Mouse (Mus musculus): Measurements from ENCODE around the gene Crocc2.

GRCm38 (mm10) chr1:93245936-93246335 is 77.4 kb downstream of the Crocc2 start:
- TF ChIP-seq CTCF (conservative IDR thresholded peaks at IDR 0.05; ENCODE audit: low read length) (no peak), POU5F1 (IDR thresholded peaks at IDR 0.05; ENCODE audit: borderline replicate concordance, low read length) (no peak), NANOG (IDR thresholded peaks at IDR 0.05; ENCODE audit: borderline replicate concordance, low read length) (no peak)
